Mouse (Mus musculus) forebrain, embryonic 11.5 days (tissue): ENCODE data around the gene Fgf3. TPM values are rescaled to one million over a fixed set of nuclear protein-coding genes. Genes with fewer than 3 reads are reported as not detected.
"Not testable (repeated sequence)": the region's sequence is repeated elsewhere in the genome, so short reads cannot be mapped to it uniquely, and the experiment has no call there.

Source experiments
- ATAC-seq: fragments of 200-750 bp; cut with Nextera tagmentation; replicated peaks from 2 replicates; pipeline ENCODE4 v1.8.0; 2017; ENCODE audit warnings: moderate TSS enrichment; ENCODE audit not compliant: low FRiP score
- DNase-seq: peaks from one replicate; pipeline ENCODE4 v3.0.0-alpha.2; 2017; ENCODE audit warnings: low spot score
- H3K27ac ChIP-seq: fragments of 300-500 bp; sonication (generic); 2 replicates; pipeline ENCODE4 v1.5.1; 2014; ENCODE audit warnings: low read depth, low read length
- H3K27me3 ChIP-seq: fragments of 300-500 bp; sonication (generic); 2 replicates; pipeline ENCODE4 v1.6.1; 2014; ENCODE audit warnings: mild to moderate bottlenecking, low read length, mixed read lengths; ENCODE audit not compliant: control insufficient read depth, insufficient read depth
- H3K36me3 ChIP-seq: fragments of 300-500 bp; sonication (generic); 2 replicates; pipeline ENCODE4 v1.6.1; 2014; ENCODE audit warnings: mild to moderate bottlenecking, low read length, moderate library complexity, mixed read lengths; ENCODE audit not compliant: control insufficient read depth, insufficient read depth
- H3K4me1 ChIP-seq: fragments of 300-500 bp; sonication (generic); replicated peaks from 2 replicates; pipeline ENCODE4 v1.6.1; 2014; ENCODE audit warnings: low read length, mixed read lengths; ENCODE audit not compliant: control insufficient read depth, insufficient read depth
- H3K4me2 ChIP-seq: fragments of 300-500 bp; sonication (generic); 2 replicates; pipeline ENCODE4 v1.6.1; 2014; ENCODE audit warnings: low read depth, mild to moderate bottlenecking, low read length, moderate library complexity, mixed read lengths; ENCODE audit not compliant: severe bottlenecking
- H3K4me3 ChIP-seq: fragments of 300-500 bp; sonication (generic); 2 replicates; pipeline ENCODE4 v1.5.1; 2014; ENCODE audit warnings: low read depth, low read length
- H3K9ac ChIP-seq: fragments of 300-500 bp; sonication (generic); 2 replicates; pipeline ENCODE4 v1.6.1; 2014; ENCODE audit warnings: low read length
- H3K9me3 ChIP-seq: fragments of 300-500 bp; sonication (generic); 2 replicates; pipeline ENCODE4 v1.6.1; 2016; ENCODE audit warnings: low read length, mixed read lengths; ENCODE audit not compliant: control insufficient read depth
- WGBS: fragments of 180-500 bp; shearing (Covaris S2); extraction: QIAGEN DNeasy Blood & Tissue Kit; methylation state at CpG from one replicate; pipeline ENCODE4 v1.1.7; 2014; 5-methylcytosine and 5-hydroxymethylcytosine counted together
- polyA plus RNA-seq: library from polyadenylated mRNA; unstranded; fragments of >200 nt; fragmentation: Nextera tagmentation; extraction: Ambion mirVana; gene quantifications from 2 replicates; pipeline ENCODE4 v1.2.1, GENCODE M21; 2014

Gene Fgf3
- polyA plus RNA-seq, 1 experiment from 2014 or later = 1.9 TPM

- Histone ChIP-seq H3K27me3 (no peaks in the 10 kb centered on the region), H3K4me1 (no peaks in the 10 kb centered on the region), H3K9me3 (no peaks in the 10 kb centered on the region), H3K4me3 (no peak overlapping the region), H3K4me2 (no peak overlapping the region), H3K9ac (no peak overlapping the region), H3K27ac (no peak overlapping the region), H3K36me3 (no peaks in the 10 kb centered on the region)
- ATAC-seq (no peak), DNase-seq (no peak)
- WGBS = 60% methylated on average over 2 of the region's 2 CpGs
Measured at GRCm38 (mm10) chr7:144883106-144883505, 45.2 kb downstream of the Fgf3 start.

GRCm38 (mm10) chr7:144887672-144888071, 49.8 kb downstream of the Fgf3 start:
- ATAC-seq (no peak), DNase-seq (no peak)
- 85% methylated on average over 2 of the region's 2 CpGs for WGBS
- H3K4me1 ChIP-seq = peaks cover 5% of the 10 kb centered on the region; the same call in 1 of the 2 replicates
- no peaks in the 10 kb centered on the region for H3K9me3 ChIP-seq
- no peak overlapping the region for H3K4me3 ChIP-seq
- no peak overlapping the region for H3K9ac ChIP-seq
- no peak overlapping the region for H3K4me2 ChIP-seq
- H3K27me3 ChIP-seq = peaks cover 11% of the 10 kb centered on the region
- H3K27ac ChIP-seq = no peak overlapping the region
- H3K36me3 ChIP-seq = no peaks in the 10 kb centered on the region

DNA sequence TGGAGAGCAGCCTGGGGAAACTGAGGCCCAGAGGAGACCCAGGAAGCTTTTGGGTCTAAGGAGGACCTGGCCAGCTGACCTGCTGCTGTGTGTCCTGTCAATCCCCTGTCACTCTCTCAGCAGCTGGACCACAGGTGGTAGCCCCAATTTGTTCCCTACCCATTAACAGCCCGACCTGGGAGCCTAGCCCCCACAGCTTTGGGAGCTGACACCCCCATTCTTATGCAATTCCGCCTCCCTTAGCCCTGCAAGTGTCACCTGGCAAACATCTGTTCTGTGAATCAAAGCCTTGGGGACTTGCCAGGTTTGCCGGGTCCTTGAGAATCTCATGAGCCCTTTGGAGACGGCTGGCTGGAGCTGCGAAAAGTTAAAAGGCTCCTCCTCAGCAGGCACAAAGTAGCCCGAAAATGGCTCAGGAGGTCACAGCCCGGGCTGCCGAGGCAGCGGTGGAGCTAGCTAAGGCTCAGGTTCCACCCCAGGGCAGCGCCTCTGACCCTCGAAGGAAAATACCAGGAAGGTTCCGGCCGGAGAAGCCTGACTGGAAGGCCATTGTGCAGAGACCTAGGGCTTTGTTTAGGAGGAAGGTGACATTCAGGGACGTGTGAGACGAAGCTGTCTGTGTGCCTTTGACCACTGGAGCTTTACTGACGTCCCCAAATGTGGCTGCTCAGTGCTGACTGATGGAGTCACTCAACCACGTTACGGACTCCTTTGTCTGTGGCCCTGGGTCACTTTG, 50.8 kb downstream of the Fgf3 start:
- no peak overlapping the region for H3K27ac ChIP-seq
- WGBS = 6% methylated on average over 18 of the region's 18 CpGs
- no peaks in the 10 kb centered on the region for H3K9me3 ChIP-seq
- peaks cover 5% of the 10 kb centered on the region; the same call in 1 of the 2 replicates for H3K4me1 ChIP-seq
- no peak for DNase-seq
- no peak overlapping the region for H3K4me2 ChIP-seq
- H3K4me3 ChIP-seq = no peak overlapping the region
- no peak for ATAC-seq
- H3K9ac ChIP-seq = no peak overlapping the region
- no peaks in the 10 kb centered on the region for H3K36me3 ChIP-seq
- peaks cover 11% of the 10 kb centered on the region for H3K27me3 ChIP-seq

GRCm38 (mm10) chr7:144890661-144891060, 52.8 kb downstream of the Fgf3 start:
- 93% methylated on average over 1 of the region's 1 CpGs for WGBS
- ATAC-seq, H3K36me3 ChIP-seq, H3K4me2 ChIP-seq, H3K4me3 ChIP-seq, DNase-seq, H3K9me3 ChIP-seq, H3K9ac ChIP-seq, H3K27ac ChIP-seq: not testable (repeated sequence)
- Histone ChIP-seq H3K27me3 (peaks cover 16% of the 10 kb centered on the region), H3K4me1 (peaks cover 12% of the 10 kb centered on the region; the same call in 1 of the 2 replicates)

GRCm38 (mm10) chr7:144891863-144892262, 54.0 kb downstream of the Fgf3 start:
- ATAC-seq (no peak), DNase-seq (no peak)
- H3K36me3 ChIP-seq = no peaks in the 10 kb centered on the region
- no peak overlapping the region for H3K9ac ChIP-seq
- WGBS = 85% methylated on average over 2 of the region's 2 CpGs
- H3K27me3 ChIP-seq = peaks cover 19% of the 10 kb centered on the region
- H3K4me3 ChIP-seq = no peak overlapping the region
- no peaks in the 10 kb centered on the region for H3K9me3 ChIP-seq
- peaks cover 15% of the 10 kb centered on the region; the same call in 1 of the 2 replicates for H3K4me1 ChIP-seq
- no peak overlapping the region for H3K27ac ChIP-seq
- no peak overlapping the region for H3K4me2 ChIP-seq

DNA sequence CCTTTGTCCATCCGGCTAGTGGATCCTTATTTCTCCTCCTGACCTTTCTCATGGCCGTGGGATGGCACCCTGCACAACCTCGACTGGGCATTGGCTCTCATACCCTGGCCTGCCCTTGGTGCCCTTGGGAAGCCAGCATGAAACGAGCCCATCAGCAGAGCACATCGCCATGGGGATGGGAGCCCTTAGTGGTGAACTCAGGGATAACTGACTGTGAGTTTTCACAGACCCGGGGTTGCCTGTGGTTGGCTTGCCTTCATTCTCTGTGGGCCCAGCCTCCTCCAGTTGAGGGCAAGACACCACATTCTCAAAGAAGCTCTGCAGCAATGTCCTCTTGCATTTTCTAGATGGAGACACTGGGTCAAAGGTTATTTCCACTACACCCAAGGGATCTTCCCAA, 54.4 kb downstream of the Fgf3 start:
- Histone ChIP-seq H3K27ac (no peak overlapping the region), H3K4me1 (peaks cover 18% of the 10 kb centered on the region; the same call in 1 of the 2 replicates), H3K36me3 (no peaks in the 10 kb centered on the region), H3K9ac (no peak overlapping the region), H3K4me2 (no peak overlapping the region), H3K9me3 (no peaks in the 10 kb centered on the region), H3K27me3 (peaks cover 22% of the 10 kb centered on the region), H3K4me3 (no peak overlapping the region)
- WGBS = 60% methylated on average over 6 of the region's 6 CpGs
- DNase-seq (no peak), ATAC-seq (no peak)

Other genes with a start within 250 kb of the Fgf3 start
- 22.9 and 25.6 TPM in 2 replicates for gene Ano1, start 86.1 kb upstream of the Fgf3 start, polyA plus RNA-seq
- gene Fgf4, start 9.3 kb downstream of the Fgf3 start, polyA plus RNA-seq = not detected in 2 replicates
- 92.1 and 92.3 TPM in 2 replicates for gene Fgf15, start 58.4 kb downstream of the Fgf3 start, polyA plus RNA-seq
- gene LTO1, start 77.0 kb downstream of the Fgf3 start, polyA plus RNA-seq = 29.2 and 31.1 TPM in 2 replicates
- 238 and 268 TPM in 2 replicates for gene Ccnd1, start 101.8 kb downstream of the Fgf3 start, polyA plus RNA-seq